Mouse (Mus musculus) ES-E14 (cell line): Measurements from ENCODE around the gene Gm5891. TPM values are rescaled to one million over a fixed set of nuclear protein-coding genes. Genes with fewer than 3 reads are reported as not detected.
"Not testable (repeated sequence)": the region's sequence is repeated elsewhere in the genome, so short reads cannot be mapped to it uniquely, and the experiment has no call there.

Experiments
- DNase-seq: peaks from one replicate; pipeline ENCODE4 v3.0.0-alpha.2; 2013; ENCODE audit warnings: low read depth, low spot score
- H3K27ac ChIP-seq: 2 replicates; pipeline ENCODE4 v1.5.1; 2012; ENCODE audit warnings: low read depth, mild to moderate bottlenecking, low read length, moderate library complexity, mixed read lengths; ENCODE audit not compliant: poor library complexity, insufficient read depth, severe bottlenecking
- H3K36me3 ChIP-seq: 2 replicates; pipeline ENCODE4 v1.6.1; 2012; ENCODE audit warnings: mild to moderate bottlenecking, low read length, moderate library complexity, mixed read lengths; ENCODE audit not compliant: control insufficient read depth, poor library complexity, insufficient read depth, severe bottlenecking
- H3K4me1 ChIP-seq, 2 experiments: fragments of 150-350 bp in 1 of 2; sonication (generic) in 1 of 2; 2 replicates each; pipeline ENCODE4 v1.6.1; 2012; ENCODE audit warnings: low read length in 2 of 2, mild to moderate bottlenecking in 1 of 2, mixed read lengths in 1 of 2; ENCODE audit not compliant: control insufficient read depth in 2 of 2, insufficient read depth in 2 of 2, poor library complexity in 1 of 2
- H3K4me3 ChIP-seq, 2 experiments: fragments of 150-350 bp in 1 of 2; sonication (generic) in 1 of 2; 2 replicates each; pipeline ENCODE4 v1.5.1; 2012; ENCODE audit warnings: low read length in 2 of 2, low read depth in 1 of 2, mild to moderate bottlenecking in 1 of 2, mixed read lengths in 1 of 2; ENCODE audit not compliant: insufficient read depth in 1 of 2, poor library complexity in 1 of 2, severe bottlenecking in 1 of 2
- H3K9ac ChIP-seq: 2 replicates; pipeline ENCODE4 v1.6.1; 2012; ENCODE audit warnings: low read depth, mild to moderate bottlenecking, low read length, mixed read lengths; ENCODE audit not compliant: poor library complexity, insufficient read depth, severe bottlenecking
- H3K9me3 ChIP-seq: fragments of 150-350 bp; sonication (generic); 2 replicates; pipeline ENCODE4 v1.6.1; 2012; ENCODE audit warnings: low read depth, mild to moderate bottlenecking, low read length; ENCODE audit not compliant: control insufficient read depth, insufficient read depth
- in situ Hi-C, 2 experiments: fragments of 600-800 bp; cut with MboI; formaldehyde crosslinking; loops; one replicate each; pipeline ENCODE4 v1.15.1; 2025; ENCODE audit warnings: low sequenced_read_pairs in 2 of 2, inconsistent platforms in 1 of 2; ENCODE audit not compliant: unreplicated experiment in 2 of 2
- total RNA-seq: library from RNA; depleted of rRNA; stranded (reverse); fragments of 300-350 nt; gene quantifications from 2 replicates; pipeline ENCODE4 v1.2.3, GENCODE M21; 2012; rRNA removed

Gm5891 gene
- total RNA-seq: not detected in 2 replicates

DNA sequence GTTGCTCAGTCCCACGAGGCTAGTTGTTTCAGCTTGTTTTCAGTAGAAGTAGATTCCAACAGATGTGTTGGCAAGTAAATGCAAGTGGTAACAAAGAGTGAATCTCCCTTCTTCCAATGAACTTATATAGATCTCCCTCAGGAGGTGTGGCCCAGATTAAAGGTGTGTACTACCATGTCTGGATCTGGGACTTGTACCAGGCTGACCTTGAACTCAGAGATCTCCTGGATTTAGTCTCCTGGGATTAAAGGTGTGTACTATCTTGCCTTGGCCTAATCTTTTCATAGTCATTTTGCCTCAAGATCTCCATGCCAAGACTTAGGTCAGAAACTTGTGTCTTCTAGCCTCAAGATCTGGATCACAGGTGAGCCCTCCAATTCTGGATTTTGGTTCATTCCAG, at the start of gene Gm5891:
TSS of gene Gm5891 (minus strand) at position 101 of the 400 bp plus-strand sequence.
- H3K36me3 ChIP-seq, H3K27ac ChIP-seq, H3K9me3 ChIP-seq, H3K4me1 ChIP-seq, H3K9ac ChIP-seq, in situ Hi-C loops, DNase-seq, H3K4me3 ChIP-seq: not testable (repeated sequence)

Other genes with a start within 250 kb of the Gm5891 start
- gene Gm4175, start 159.8 kb downstream of the Gm5891 start, total RNA-seq: not detected in 2 replicates
- gene Gm4177, start 124.6 kb downstream of the Gm5891 start, total RNA-seq: not detected in 2 replicates
- gene Vmn1r135, start 88.9 kb downstream of the Gm5891 start, total RNA-seq: not detected in 2 replicates
- not detected in 2 replicates for gene Gm5725, start 77.0 kb downstream of the Gm5891 start, total RNA-seq
- gene Vmn1r137, start 73.3 kb upstream of the Gm5891 start, total RNA-seq: not detected in 2 replicates
- not detected in 2 replicates for gene Vmn1r138, start 107.6 kb upstream of the Gm5891 start, total RNA-seq
- not detected in 2 replicates for gene Gm6176, start 135.0 kb upstream of the Gm5891 start, total RNA-seq
- gene Vmn1r139, start 147.8 kb upstream of the Gm5891 start, total RNA-seq: not detected in 2 replicates
- gene Gm16451, start 197.0 kb upstream of the Gm5891 start, total RNA-seq: not detected in 2 replicates
- gene Gm10666, start 213.4 kb upstream of the Gm5891 start, total RNA-seq: not detected in 2 replicates
- not detected in 2 replicates for gene Vmn1r142, start 242.7 kb upstream of the Gm5891 start, total RNA-seq